Mouse (Mus musculus): ENCODE results near the gene 2510009E07Rik. TPM values are rescaled to one million over a fixed set of nuclear protein-coding genes. Genes with fewer than 3 reads are reported as not detected.
"Not testable (repeated sequence)": the region's sequence is repeated elsewhere in the genome, so short reads cannot be mapped to it uniquely, and the experiment has no call there.

Gene 2510009E07Rik
- total RNA-seq, 2 experiments from 2014 or later = 0.52 to 1.5 TPM

DNA sequence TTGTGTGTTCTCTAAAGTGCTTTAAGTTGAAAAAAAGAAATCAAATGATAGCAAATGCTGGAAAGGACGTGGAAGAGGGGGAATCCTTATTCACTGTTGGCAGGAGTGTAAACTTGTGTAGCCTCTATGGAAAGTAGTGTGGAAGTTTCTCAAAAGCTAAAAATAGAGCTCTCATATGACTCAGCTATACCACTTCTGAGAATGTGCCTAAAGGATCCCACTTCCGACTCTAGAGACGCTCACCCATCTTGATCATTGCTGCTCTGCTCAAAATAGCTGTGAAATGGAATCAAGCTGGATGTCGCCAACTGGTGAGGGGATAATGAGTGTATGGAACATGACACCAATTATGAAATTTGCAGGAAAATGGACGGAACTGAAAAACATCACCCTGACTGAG is 7.1 kb downstream of the 2510009E07Rik start:
- ATAC-seq (replicated peaks; ENCODE audit: poor library complexity, severe bottlenecking) = no peak

DNA sequence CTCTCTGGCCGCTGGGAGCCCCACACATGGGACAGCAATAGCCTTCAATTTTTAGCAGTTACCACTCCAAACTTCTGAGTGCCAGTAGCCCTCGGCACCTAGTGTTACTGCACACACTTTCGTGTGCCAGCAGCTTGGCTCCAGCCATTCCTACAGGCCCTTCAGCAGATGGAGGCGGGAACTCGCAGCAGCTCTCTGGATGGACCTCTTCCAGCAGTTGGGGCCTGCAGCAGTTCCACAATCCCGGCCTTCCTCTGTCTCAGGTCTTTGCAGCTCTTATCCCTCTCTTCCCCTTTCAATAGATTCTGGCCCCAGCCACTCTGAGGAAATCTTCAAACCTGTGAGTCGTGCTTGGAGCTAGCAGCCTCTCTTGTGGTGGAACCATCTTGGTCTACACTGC is 17.7 kb downstream of the 2510009E07Rik start:
- no peak for ATAC-seq (replicated peaks; ENCODE audit: poor library complexity, severe bottlenecking)

DNA sequence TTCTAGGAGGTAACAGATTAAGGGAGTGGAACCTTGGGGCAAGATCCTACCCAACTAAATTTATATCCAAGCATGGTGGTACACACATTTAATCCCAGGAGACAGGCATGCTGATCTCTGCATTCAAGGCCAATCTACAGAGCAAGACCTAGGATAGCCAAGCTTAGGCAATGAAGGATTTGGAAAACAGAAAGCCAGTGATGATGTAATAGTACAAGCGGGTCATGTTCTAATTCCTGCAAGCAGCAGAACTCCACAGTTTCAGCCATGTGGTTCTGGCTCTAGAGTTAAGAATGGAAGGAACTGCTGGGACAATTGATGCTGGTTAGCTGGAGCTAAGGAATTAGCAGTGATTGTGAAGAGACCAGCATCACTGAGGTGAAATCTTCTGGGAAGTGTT is 20.8 kb downstream of the 2510009E07Rik start:
- ATAC-seq (replicated peaks; ENCODE audit: poor library complexity, severe bottlenecking) = not testable (repeated sequence)

DNA sequence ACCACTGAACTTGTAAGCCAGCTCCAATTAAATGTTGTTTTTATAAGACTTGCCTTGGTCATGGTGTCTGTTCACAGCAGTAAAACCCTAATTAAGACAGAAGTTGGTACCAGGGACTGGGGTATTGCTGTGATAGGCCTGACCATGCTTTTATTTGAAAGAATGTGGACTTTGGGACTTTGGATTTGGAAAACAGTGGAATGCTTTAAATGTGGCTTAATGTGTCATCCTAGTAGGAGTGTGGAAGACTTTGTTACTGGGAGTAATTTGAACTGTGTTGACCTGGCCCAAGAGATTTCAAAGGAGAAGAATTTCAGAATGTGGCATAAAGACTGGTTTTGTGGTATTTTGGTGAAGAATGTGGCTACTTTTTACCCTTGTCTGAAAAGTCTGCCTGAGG is 21.4 kb downstream of the 2510009E07Rik start:
- not testable (repeated sequence) for ATAC-seq (replicated peaks; ENCODE audit: poor library complexity, severe bottlenecking)

- no peak for ATAC-seq (replicated peaks; ENCODE audit: poor library complexity, severe bottlenecking)
Observed at GRCm38 (mm10) chr16:21671878-21672277, 22.6 kb downstream of the 2510009E07Rik start.

DNA sequence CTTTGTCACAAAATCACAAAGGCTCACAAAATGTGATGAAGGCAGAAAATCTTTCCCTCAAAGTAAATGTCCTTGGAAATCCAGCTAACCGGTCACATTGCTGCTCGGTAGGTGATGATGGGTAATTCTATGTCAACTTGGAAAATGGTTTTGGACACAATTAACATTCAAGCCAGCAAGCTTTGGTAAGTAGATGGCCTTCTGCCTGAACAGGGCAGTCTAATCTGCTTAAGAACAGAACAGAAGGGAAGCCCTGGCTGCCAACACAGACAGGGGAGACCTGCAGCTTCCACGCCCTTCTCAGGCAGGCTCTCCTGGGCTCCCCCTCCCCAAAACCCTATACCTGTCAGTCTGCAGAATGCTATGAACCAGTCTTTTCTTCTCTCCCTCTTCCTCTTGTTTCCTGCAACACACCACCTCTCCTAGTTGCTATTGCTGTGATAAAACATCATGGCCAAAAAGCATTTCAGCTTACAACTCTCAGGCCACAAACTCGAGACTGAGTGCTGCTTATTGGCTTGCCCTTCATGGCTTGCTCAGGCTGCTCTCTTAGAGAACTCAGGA is 29.0 kb downstream of the 2510009E07Rik start:
- no peak for ATAC-seq (replicated peaks; ENCODE audit: poor library complexity, severe bottlenecking)

DNA sequence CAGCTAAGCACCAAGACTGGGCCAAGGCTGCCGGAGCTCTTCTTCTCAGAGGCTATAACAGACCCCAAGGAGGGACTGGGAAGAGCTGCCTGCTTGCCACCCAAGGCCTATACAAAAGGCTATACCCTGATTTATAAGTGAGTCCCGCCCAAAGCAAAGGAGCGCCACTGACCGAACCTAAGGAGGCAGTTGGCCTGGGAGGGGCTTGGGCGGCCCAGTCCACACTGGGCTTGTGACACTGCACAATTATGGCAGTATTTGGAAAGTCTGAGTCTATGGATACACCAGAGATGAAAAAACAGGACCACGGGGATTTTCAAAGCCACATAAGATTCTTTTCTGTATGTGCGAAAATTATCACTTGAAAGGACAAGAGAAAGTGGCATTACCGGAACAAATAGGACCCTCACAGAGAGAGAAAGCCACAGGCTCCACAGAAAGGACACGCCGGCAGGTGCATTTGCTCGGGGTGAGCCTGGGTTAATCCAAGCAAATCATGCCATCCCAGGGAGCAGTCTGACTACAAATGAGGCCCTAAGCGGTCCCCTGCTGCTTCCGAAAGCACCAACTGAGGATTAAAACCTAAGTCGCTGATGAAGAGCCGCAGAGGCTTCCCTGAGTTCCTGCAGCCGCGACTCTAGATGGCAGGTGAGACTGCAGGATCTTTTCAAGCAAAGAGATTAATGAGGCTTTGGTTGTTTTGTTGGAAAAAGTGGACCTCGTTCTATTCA is 29.7 kb downstream of the 2510009E07Rik start:
- no peak for ATAC-seq (replicated peaks; ENCODE audit: poor library complexity, severe bottlenecking)

DNA sequence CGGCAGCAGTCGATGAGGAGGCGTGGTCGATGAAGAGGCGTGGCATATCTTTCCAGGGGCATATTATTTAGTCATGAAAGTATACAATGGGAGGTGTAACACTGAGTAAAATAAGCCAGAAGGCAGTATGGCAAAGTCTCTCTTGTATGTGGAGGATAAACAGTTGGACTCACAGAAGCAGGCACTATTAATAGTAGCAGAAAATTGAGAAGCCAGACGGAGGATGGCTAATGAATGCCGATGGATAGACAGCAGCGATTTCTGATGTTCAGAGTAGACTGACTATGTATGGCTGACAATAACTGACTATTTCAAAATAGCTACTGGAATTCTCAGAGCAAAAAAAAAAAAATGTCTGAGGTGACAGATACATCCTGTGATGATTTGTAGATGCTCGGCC is 38.5 kb downstream of the 2510009E07Rik start:
- no peak for ATAC-seq (replicated peaks; ENCODE audit: poor library complexity, severe bottlenecking)

DNA sequence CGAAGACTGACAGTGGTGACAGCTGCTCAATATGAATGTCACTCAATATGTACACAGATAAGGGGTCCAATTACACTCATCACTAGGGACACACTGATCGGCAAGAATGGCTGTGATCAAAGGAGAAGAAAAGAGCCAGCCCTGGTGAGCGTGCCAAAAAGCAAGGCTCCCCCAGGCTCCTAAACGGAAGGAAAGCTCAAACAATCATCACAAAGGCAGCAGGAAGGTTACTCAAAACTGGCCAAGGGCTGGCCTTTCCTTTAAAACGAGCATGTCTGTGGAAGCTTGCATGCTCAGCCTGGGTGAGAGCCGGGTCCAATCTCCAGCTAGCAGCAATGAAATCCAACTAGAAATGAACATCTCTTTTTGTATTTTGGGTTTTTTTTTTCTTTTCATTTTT is 39.2 kb downstream of the 2510009E07Rik start:
- ATAC-seq (replicated peaks; ENCODE audit: poor library complexity, severe bottlenecking) = no peak

- ATAC-seq (replicated peaks; ENCODE audit: poor library complexity, severe bottlenecking) = no peak
Observed at GRCm38 (mm10) chr16:21654384-21654783, 40.1 kb downstream of the 2510009E07Rik start.

DNA sequence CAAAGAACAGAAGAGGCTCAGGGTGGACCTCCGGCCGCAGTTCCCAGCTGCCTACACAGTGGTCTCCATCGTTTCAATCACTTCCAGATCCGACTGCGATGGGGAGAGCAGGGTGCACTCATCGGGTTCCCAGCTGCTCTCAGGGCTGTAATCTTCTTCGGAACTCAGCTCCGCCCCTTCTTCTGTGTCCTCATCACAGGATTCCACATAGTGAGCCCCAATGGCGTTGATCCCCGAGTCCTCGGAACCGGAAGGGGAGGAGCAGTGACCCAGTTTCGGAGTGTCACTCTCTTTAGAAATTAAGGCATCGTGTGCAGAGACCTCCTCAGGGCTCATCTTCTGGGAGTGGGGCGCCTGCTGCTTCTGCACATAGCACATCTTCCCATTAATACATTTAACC is 41.3 kb downstream of the 2510009E07Rik start:
- ATAC-seq (replicated peaks; ENCODE audit: poor library complexity, severe bottlenecking) = no peak

DNA sequence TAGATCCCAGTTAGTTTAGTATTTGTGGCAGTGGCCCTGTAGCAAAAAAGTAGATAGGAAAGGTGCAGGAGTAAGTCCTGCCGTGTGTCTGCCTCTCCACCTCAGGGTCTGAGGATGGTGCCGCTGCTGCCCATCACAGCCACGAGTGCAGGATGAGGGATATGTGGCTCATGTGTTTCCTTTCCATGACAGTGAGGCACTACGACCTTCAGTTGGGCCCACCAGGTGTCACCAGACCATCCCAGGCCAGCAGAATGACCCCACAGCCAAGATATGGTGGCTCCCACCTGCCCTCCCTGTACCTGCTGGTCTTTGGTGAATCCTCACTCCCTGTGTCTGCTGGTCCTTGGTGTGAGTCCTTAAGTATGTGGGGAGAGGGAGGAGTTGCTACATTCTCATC is 43.3 kb downstream of the 2510009E07Rik start:
- no peak for ATAC-seq (replicated peaks; ENCODE audit: poor library complexity, severe bottlenecking)

- no peak for ATAC-seq (replicated peaks; ENCODE audit: poor library complexity, severe bottlenecking)
Observed at GRCm38 (mm10) chr16:21650289-21650688, 44.2 kb downstream of the 2510009E07Rik start.

DNA sequence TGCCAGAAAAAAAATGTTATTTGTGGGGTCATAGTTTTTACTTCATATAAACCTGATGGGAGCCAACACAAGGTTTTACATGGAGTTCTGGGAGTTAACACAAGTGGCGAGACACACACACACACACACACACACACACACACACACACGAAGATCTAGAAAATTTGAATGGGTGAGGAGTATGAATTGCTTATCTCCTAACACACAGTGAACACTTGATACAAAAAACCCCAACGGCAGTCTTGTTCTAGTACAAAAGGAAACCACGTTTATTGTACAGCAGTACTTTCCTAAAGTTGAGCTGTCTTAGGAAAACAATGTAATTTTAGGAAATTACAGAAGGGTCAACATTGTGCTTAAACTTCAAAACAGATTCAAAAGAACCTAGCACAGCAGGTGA is 45.7 kb downstream of the 2510009E07Rik start:
- no peak for ATAC-seq (replicated peaks; ENCODE audit: poor library complexity, severe bottlenecking)

DNA sequence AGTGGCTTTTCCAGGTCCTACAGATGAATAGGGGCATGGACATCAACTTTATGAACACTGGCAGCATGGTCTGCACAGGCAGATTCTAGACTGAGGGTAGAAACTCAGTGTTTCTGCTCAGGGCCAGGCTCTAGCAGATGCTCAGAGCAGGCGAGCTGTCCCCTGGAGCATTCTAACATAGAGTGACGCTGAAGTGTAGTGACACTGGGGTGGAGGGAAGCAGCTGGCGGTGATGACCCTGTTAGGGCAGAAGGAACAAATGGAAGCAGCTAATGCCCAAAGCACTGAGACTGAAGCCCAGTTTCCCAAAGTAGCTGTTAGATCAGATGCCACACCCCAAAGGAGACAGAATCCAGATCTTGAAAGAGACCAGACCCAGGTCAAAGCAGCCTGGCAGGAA is 48.0 kb downstream of the 2510009E07Rik start:
- ATAC-seq (replicated peaks; ENCODE audit: poor library complexity, severe bottlenecking) = no peak

DNA sequence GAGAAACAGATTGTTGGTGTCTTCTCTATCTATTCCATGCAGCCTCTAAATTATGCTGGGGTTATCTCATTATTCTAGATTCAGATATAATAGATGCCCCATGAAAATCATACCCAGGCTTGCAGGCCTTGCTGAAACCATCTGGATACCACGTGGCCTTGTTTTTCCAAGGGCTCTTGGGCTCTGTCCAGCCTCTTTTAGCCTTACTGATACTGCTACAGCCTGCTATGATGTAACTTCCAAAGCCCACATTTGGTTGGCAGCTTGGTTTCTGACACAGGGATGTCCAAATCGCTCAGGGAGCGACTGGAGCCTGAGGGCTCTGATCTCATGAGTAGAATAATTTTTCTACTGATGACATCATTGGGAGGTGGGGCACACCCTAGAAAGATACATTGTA is 48.5 kb downstream of the 2510009E07Rik start:
- ATAC-seq (replicated peaks; ENCODE audit: poor library complexity, severe bottlenecking) = no peak

- ATAC-seq (replicated peaks; ENCODE audit: poor library complexity, severe bottlenecking) = no peak
Observed at GRCm38 (mm10) chr16:21644574-21644973, 49.9 kb downstream of the 2510009E07Rik start.

GRCm38 (mm10) chr16:21644066-21644561 is 50.4 kb downstream of the 2510009E07Rik start:
- no peak for ATAC-seq (replicated peaks; ENCODE audit: poor library complexity, severe bottlenecking)

- ATAC-seq (replicated peaks; ENCODE audit: poor library complexity, severe bottlenecking) = no peak
Observed at GRCm38 (mm10) chr16:21643621-21644041, 50.8 kb downstream of the 2510009E07Rik start.

DNA sequence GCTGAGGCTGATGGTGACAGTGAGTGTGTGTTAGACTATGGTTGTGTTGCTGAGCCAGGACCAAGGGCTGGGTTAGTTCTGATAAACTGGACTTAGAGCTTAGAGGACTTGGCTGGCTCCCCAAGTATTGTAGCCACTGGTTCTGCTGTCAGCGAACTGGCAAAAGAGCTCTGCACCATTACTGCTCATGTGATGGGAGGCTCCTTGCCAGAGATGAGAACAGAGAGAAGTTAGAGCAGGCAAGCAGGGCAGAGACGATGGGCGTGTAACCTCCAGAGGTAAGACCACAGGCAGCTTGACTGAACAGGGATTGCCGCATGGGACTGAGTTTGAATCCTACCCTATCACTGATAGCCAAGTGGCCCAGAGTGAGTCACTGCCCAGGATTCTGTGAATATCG is 51.6 kb downstream of the 2510009E07Rik start:
- ATAC-seq (replicated peaks; ENCODE audit: poor library complexity, severe bottlenecking) = no peak

- peak; percentile 84 for ATAC-seq (replicated peaks; ENCODE audit: poor library complexity, severe bottlenecking)
Observed at GRCm38 (mm10) chr16:21641944-21642343, 52.5 kb downstream of the 2510009E07Rik start.

Data from granulocyte monocyte progenitor cell, adult 5-6 weeks (primary cell).